Mouse (Mus musculus): ENCODE data around the gene Cntn5.

Cntn5 gene

GRCm38 (mm10) chr9:10447220-10447837 is 457.2 kb downstream of the Cntn5 start:
- no peak for DNase-seq (ENCODE audit: low spot score in 2 of 2)

- DNase-seq (ENCODE audit: low spot score in 2 of 2): no peak
Observed at GRCm38 (mm10) chr9:10412075-10412474, 492.5 kb downstream of the Cntn5 start.

GRCm38 (mm10) chr9:10400099-10400498 is 504.5 kb downstream of the Cntn5 start:
- no peak for DNase-seq (ENCODE audit: low spot score in 2 of 2)

- DNase-seq (ENCODE audit: low spot score in 2 of 2): no peak
Observed at GRCm38 (mm10) chr9:10389863-10390262, 514.7 kb downstream of the Cntn5 start.

GRCm38 (mm10) chr9:10384455-10384854 is 520.1 kb downstream of the Cntn5 start:
- DNase-seq (ENCODE audit: low spot score in 2 of 2): no peak

- DNase-seq (ENCODE audit: low spot score in 2 of 2): no peak
Observed at GRCm38 (mm10) chr9:10383140-10383539, 521.4 kb downstream of the Cntn5 start.

- DNase-seq (ENCODE audit: low spot score in 2 of 2): no peak
Observed at GRCm38 (mm10) chr9:10381701-10382100, 522.9 kb downstream of the Cntn5 start.

GRCm38 (mm10) chr9:10376261-10376660 is 528.3 kb downstream of the Cntn5 start:
- no peak for DNase-seq (ENCODE audit: low spot score in 2 of 2)

- no peak for DNase-seq (ENCODE audit: low spot score in 2 of 2)
Observed at GRCm38 (mm10) chr9:10368971-10369370, 535.6 kb downstream of the Cntn5 start.

GRCm38 (mm10) chr9:10368410-10368809 is 536.2 kb downstream of the Cntn5 start:
- DNase-seq (ENCODE audit: low spot score in 2 of 2): no peak

- no peak for DNase-seq (ENCODE audit: low spot score in 2 of 2)
Observed at GRCm38 (mm10) chr9:10366246-10366955, 538.2 kb downstream of the Cntn5 start.

GRCm38 (mm10) chr9:10350909-10351655 is 553.5 kb downstream of the Cntn5 start:
- no peak for DNase-seq (ENCODE audit: low spot score in 2 of 2)

- DNase-seq (ENCODE audit: low spot score in 2 of 2): no peak
Observed at GRCm38 (mm10) chr9:10348741-10349140, 555.8 kb downstream of the Cntn5 start.

GRCm38 (mm10) chr9:10348222-10348621 is 556.4 kb downstream of the Cntn5 start:
- DNase-seq (ENCODE audit: low spot score in 2 of 2): no peak

GRCm38 (mm10) chr9:10340751-10341150 is 563.8 kb downstream of the Cntn5 start:
- no peak for DNase-seq (ENCODE audit: low spot score in 2 of 2)

- DNase-seq (ENCODE audit: low spot score in 2 of 2): no peak
Observed at GRCm38 (mm10) chr9:10339716-10340115, 564.9 kb downstream of the Cntn5 start.

- no peak for DNase-seq (ENCODE audit: low spot score in 2 of 2)
Observed at GRCm38 (mm10) chr9:10324697-10325368, 579.7 kb downstream of the Cntn5 start.

GRCm38 (mm10) chr9:10269342-10269741 is 635.2 kb downstream of the Cntn5 start:
- DNase-seq (ENCODE audit: low spot score in 2 of 2): no peak

GRCm38 (mm10) chr9:10268836-10269235 is 635.7 kb downstream of the Cntn5 start:
- no peak for DNase-seq (ENCODE audit: low spot score in 2 of 2)

GRCm38 (mm10) chr9:10265616-10266015 is 639.0 kb downstream of the Cntn5 start:
- no peak for DNase-seq (ENCODE audit: low spot score in 2 of 2)

- no peak for DNase-seq (ENCODE audit: low spot score in 2 of 2)
Observed at GRCm38 (mm10) chr9:10233364-10233763, 671.2 kb downstream of the Cntn5 start.

- no peak for DNase-seq (ENCODE audit: low spot score in 2 of 2)
Observed at GRCm38 (mm10) chr9:10232066-10232465, 672.5 kb downstream of the Cntn5 start.

Data from spleen, postnatal 36 days (tissue).